Mouse (Mus musculus): ENCODE results near the gene Mdh1b. TPM values are rescaled to one million over a fixed set of nuclear protein-coding genes. Genes with fewer than 3 reads are reported as not detected.

Mdh1b gene
- polyA plus RNA-seq (2014; fragmentation: Nextera tagmentation; extraction: Ambion mirVana), result not detected in 2 replicates

DNA sequence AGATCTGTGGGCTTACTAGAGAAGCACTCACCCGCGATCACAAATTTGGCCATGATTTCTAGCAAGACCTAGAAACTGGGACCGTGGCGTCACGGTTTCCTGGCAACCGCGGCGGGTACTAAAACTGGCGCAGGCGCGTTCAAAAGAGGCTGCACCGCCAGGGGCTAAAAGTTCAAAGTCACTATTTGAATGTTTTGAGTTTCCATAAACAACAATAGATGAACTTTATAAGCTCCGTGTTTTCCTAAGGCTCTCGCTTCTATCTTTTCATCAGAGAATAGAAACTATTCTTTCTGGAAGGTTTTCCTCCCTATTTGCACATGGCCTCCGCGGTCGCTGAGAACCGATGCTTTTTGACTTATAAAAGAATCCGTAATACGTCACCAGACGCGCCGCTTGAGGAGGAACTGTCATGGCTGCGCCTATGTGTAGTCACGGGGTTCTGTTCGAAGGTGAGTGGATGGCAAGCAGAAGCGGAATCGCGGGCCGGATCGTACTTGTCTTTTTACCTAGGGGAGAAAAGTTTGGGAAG, at the start of gene Mdh1b, which contains the start of gene Fastkd2:
Mdh1b (minus strand) TSS at position 79 of the 532 bp plus-strand sequence.
Fastkd2 (plus strand) TSS at position 375 of the 532 bp plus-strand sequence.
- no peak within 1 kb of the TSS for H3K27ac ChIP-seq (ENCODE audit: low read depth)
- WGBS, result under 1% methylated on average over 31 of the region's 31 CpGs
- peak; percentile 98 for DNase-seq
- H3K27me3 ChIP-seq (ENCODE audit: insufficient read depth, low read length), result no peaks in the 10 kb centered on the region
- H3K4me2 ChIP-seq, result peak within 1 kb of the TSS; percentile 68
- H3K4me3 ChIP-seq (ENCODE audit: low read depth, low read length), result peak within 1 kb of the TSS; percentile 73
- TF ChIP-seq CTCF (IDR thresholded peaks at IDR 0.05; ENCODE audit: low read depth), result 0 out of 2 replicates have a peak, but pooled peaks have one; percentile 12
- peaks cover 8% of the 10 kb centered on the region; the same call in 1 of the 2 replicates for H3K4me1 ChIP-seq (ENCODE audit: insufficient read depth)
- ATAC-seq (ENCODE audit: insufficient read depth), result peak; percentile 97
- H3K9ac ChIP-seq, result peak within 1 kb of the TSS; percentile 74
- H3K36me3 ChIP-seq (ENCODE audit: insufficient read depth), result no peaks in the 10 kb centered on the region
- H3K9me3 ChIP-seq (ENCODE audit: low read depth, low read length), result no peaks in the 10 kb centered on the region

DNA sequence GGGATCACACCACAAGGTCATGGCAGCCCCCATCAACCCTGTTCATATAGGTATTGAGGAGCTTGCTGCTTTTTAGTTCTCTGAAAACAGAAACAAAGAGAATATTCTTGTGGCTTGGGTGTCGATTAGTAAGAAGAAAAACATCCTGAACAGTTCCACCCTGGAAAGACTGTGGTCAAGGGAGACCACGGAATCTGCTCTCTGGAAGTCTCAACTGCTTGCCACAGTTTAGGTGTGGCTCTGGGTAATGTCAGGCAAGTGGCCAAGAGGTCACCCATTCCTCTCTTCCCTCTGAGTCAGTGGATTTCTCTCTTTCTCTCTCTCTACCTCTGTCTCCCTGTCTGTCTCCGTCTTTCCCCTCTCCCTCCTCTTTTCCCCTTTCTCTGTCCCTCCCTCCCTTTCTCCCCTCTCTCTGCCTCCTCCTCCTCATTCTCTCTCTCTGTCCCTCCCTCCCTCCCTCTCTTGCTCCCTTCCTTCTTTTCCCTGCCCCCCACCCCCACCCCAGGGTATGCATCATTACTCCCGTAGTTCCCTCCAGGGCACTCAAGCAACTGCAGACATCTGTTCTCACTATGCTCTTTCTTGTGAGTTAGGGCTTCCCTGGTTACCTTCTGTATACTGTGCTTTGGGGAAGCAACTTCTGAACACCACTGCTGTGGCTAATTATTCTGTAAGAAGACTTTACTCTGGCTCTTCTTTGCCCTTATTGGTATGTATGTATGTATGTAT, 46.9 kb upstream of the Mdh1b start:
- Histone ChIP-seq H3K27ac (ENCODE audit: low read depth) (no peak overlapping the region), H3K9me3 (ENCODE audit: low read depth, low read length) (no peaks in the 10 kb centered on the region), H3K4me2 (no peak overlapping the region), H3K27me3 (ENCODE audit: insufficient read depth, low read length) (no peaks in the 10 kb centered on the region), H3K36me3 (ENCODE audit: insufficient read depth) (no peaks in the 10 kb centered on the region), H3K4me1 (ENCODE audit: insufficient read depth) (no peaks in the 10 kb centered on the region), H3K4me3 (ENCODE audit: low read depth, low read length) (no peak overlapping the region), H3K9ac (no peak overlapping the region)
- ATAC-seq (ENCODE audit: insufficient read depth) (no peak), DNase-seq (no peak)
- WGBS, result 51% methylated on average over 4 of the region's 4 CpGs
- TF ChIP-seq CTCF (IDR thresholded peaks at IDR 0.05; ENCODE audit: low read depth), result no peak

DNA sequence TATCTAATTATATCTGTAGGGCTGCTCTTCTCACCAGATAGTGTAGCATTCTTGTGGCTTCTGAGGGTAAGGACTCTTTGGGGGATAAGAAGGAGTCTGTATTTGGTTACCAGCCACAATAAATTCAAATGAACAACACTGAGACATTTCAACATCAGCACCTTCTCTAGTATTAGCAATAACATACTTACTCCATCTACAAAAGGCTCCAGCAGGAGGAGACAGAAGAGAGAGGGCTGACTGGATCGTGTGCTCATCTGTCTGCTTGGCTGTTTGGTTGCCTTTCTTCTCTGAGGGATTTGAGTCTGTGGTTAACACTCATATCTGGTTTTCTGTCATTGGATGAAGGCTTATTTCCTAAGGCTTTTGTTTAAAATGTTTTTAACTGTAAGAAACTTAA, 46.3 kb upstream of the Mdh1b start:
- H3K9me3 ChIP-seq (ENCODE audit: low read depth, low read length), result no peaks in the 10 kb centered on the region
- TF ChIP-seq CTCF (IDR thresholded peaks at IDR 0.05; ENCODE audit: low read depth), result no peak
- no peaks in the 10 kb centered on the region for H3K36me3 ChIP-seq (ENCODE audit: insufficient read depth)
- no peak overlapping the region for H3K4me3 ChIP-seq (ENCODE audit: low read depth, low read length)
- no peak overlapping the region for H3K4me2 ChIP-seq
- H3K27ac ChIP-seq (ENCODE audit: low read depth), result no peak overlapping the region
- DNase-seq (no peak), ATAC-seq (ENCODE audit: insufficient read depth) (no peak)
- H3K4me1 ChIP-seq (ENCODE audit: insufficient read depth), result no peaks in the 10 kb centered on the region
- WGBS, result 60% methylated on average over 1 of the region's 1 CpGs
- H3K9ac ChIP-seq, result no peak overlapping the region
- no peaks in the 10 kb centered on the region for H3K27me3 ChIP-seq (ENCODE audit: insufficient read depth, low read length)

DNA sequence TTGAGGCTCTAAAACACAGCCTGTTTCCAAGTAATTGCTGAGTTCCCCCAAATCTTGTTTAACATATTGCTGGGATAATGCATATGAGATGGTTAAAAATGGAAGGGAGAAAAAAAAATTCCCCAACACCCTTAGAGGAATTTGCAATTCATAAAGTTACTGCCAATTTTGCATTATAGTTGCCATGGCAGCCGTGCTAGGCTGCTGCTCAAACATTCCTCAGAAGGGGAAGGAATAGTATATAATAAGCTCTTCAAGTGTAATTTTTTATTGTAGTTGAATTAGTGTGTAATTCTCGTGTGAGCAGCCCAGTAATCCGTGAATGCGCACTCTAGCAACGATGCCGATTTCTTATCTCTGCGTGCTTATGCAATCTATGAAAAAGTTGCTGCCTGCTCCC, 40.2 kb upstream of the Mdh1b start:
- no peak overlapping the region for H3K4me3 ChIP-seq (ENCODE audit: low read depth, low read length)
- 55% methylated on average over 7 of the region's 7 CpGs for WGBS
- no peaks in the 10 kb centered on the region for H3K27me3 ChIP-seq (ENCODE audit: insufficient read depth, low read length)
- ATAC-seq (ENCODE audit: insufficient read depth) (no peak), DNase-seq (peak; percentile 61)
- no peaks in the 10 kb centered on the region for H3K9me3 ChIP-seq (ENCODE audit: low read depth, low read length)
- no peak overlapping the region for H3K9ac ChIP-seq
- no peak for TF ChIP-seq CTCF (IDR thresholded peaks at IDR 0.05; ENCODE audit: low read depth)
- H3K36me3 ChIP-seq (ENCODE audit: insufficient read depth), result no peaks in the 10 kb centered on the region
- no peak overlapping the region for H3K4me2 ChIP-seq
- H3K27ac ChIP-seq (ENCODE audit: low read depth), result no peak overlapping the region
- H3K4me1 ChIP-seq (ENCODE audit: insufficient read depth), result no peaks in the 10 kb centered on the region

DNA sequence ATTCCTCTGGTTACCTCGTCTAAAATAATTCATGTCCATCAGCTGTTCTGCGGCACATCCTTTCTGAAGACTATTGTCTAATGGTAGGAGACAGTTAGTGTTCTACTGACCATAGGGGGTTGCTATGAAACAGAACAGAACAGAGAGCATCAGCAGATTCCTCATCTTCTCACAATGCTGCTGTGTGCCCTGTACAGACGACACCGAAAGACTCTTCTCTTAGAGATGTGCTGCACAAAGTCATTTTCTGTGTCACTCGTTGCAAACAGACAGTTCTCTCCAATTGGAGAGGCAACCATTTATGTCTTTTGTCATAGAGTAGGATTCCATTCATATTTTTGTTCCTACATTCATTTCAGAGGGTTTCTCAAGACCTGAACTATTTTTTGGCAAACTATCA, 39.0 kb upstream of the Mdh1b start, which contains the start of gene 4933402D24Rik:
4933402D24Rik (minus strand) TSS at position 101 of the 400 bp plus-strand sequence.
- ATAC-seq (ENCODE audit: insufficient read depth), result no peak
- Histone ChIP-seq H3K9ac (no peak within 1 kb of the TSS), H3K9me3 (ENCODE audit: low read depth, low read length) (no peaks in the 10 kb centered on the region), H3K4me1 (ENCODE audit: insufficient read depth) (no peaks in the 10 kb centered on the region), H3K27ac (ENCODE audit: low read depth) (no peak within 1 kb of the TSS), H3K27me3 (ENCODE audit: insufficient read depth, low read length) (no peaks in the 10 kb centered on the region), H3K4me2 (no peak within 1 kb of the TSS), H3K4me3 (ENCODE audit: low read depth, low read length) (no peak within 1 kb of the TSS), H3K36me3 (ENCODE audit: insufficient read depth) (no peaks in the 10 kb centered on the region)
- no peak for TF ChIP-seq CTCF (IDR thresholded peaks at IDR 0.05; ENCODE audit: low read depth)
- DNase-seq, result no peak
- WGBS, result 72% methylated on average over 5 of the region's 5 CpGs

DNA sequence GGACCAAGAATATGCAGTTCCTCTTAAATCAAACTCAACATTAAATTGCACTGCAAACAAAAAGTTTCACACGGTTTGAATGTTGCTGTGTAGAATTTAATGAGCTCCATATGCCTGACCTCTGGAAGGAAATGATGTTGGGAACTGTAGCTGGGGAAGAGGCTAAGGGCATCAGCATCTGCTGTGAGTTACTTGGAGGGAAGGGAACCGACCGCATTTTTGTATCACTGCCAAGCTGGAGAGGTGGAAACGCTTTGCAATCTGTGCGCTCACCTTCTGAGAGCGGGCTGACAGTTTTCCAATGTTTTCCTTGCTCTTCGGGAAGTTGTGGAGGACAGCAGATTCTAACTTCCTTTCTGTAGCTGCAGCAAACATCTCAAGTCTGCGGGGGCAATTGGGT, 38.0 kb upstream of the Mdh1b start:
- no peaks in the 10 kb centered on the region for H3K9me3 ChIP-seq (ENCODE audit: low read depth, low read length)
- no peak for ATAC-seq (ENCODE audit: insufficient read depth)

DNA sequence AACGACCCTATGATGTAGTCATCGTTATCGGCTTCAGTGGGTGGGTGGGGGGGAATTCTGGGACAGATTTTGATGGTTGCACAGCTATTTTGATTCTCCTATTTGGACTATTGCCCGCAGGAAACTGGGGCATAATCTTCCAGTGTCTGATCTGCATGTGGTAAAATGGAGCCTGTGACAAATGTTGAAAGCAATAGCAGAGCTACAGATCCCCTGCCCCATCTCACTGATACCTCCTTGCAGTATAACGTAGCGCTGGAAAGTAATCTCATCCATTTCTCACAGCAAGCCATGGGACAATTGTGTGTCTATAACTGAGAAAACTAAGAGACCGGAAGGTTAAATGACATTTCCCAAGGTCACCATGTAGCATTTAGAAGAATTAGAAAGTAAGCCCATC, 34.3 kb upstream of the Mdh1b start:
- Histone ChIP-seq H3K27me3 (ENCODE audit: insufficient read depth, low read length) (no peaks in the 10 kb centered on the region), H3K36me3 (ENCODE audit: insufficient read depth) (no peaks in the 10 kb centered on the region), H3K4me1 (ENCODE audit: insufficient read depth) (no peaks in the 10 kb centered on the region), H3K9me3 (ENCODE audit: low read depth, low read length) (no peaks in the 10 kb centered on the region), H3K9ac (no peak overlapping the region), H3K4me3 (ENCODE audit: low read depth, low read length) (no peak overlapping the region), H3K4me2 (no peak overlapping the region), H3K27ac (ENCODE audit: low read depth) (no peak overlapping the region)
- ATAC-seq (ENCODE audit: insufficient read depth), result no peak
- no peak for DNase-seq
- TF ChIP-seq CTCF (IDR thresholded peaks at IDR 0.05; ENCODE audit: low read depth), result no peak
- 75% methylated on average over 7 of the region's 7 CpGs for WGBS

More for the DNA sequence above, 38.0 kb upstream of the Mdh1b start:
- Histone ChIP-seq H3K27ac (ENCODE audit: low read depth) (no peak overlapping the region), H3K4me2 (no peak overlapping the region), H3K36me3 (ENCODE audit: insufficient read depth) (no peaks in the 10 kb centered on the region), H3K27me3 (ENCODE audit: insufficient read depth, low read length) (no peaks in the 10 kb centered on the region), H3K4me3 (ENCODE audit: low read depth, low read length) (no peak overlapping the region), H3K9ac (no peak overlapping the region), H3K4me1 (ENCODE audit: insufficient read depth) (no peaks in the 10 kb centered on the region)
- 47% methylated on average over 8 of the region's 8 CpGs for WGBS
- TF ChIP-seq CTCF (IDR thresholded peaks at IDR 0.05; ENCODE audit: low read depth), result no peak
- DNase-seq, result peak; percentile 21
